14 mouse cellular contexts compared by ENCODE assay signal in genomic region chr4:63385784-63386183, GRCm38 (mm10). TPM values are rescaled to one million over a fixed set of nuclear protein-coding genes. Genes with fewer than 3 reads are reported as not detected.
DNase-seq lines count a peak whose midpoint lies in the region; ATAC-seq and TF ChIP-seq lines count a peak whose summit lies in the region.
"Had no signal": no experiment of that assay in that cellular context is flagged by ENCODE, and none has a peak within 500 bp of the region (broad histone marks: within the 10 kb centered on the region; RNA-seq: fewer than 3 reads in every experiment).

No protein-coding gene starts in this region.

- H3K36me3 ChIP-seq in kidney, adult 2 months (ENCODE audit: control insufficient read depth, insufficient read depth, low read length), result no peaks in the 10 kb centered on the region
- peaks cover 43% of the 10 kb centered on the region for H3K36me3 ChIP-seq in kidney, embryonic 14.5 days (ENCODE audit: control insufficient read depth, insufficient read depth, low read length)

- H3K4me1 ChIP-seq in kidney, adult 2 months (ENCODE audit: control insufficient read depth, insufficient read depth, low read length), result no peaks in the 10 kb centered on the region
- no peaks in the 10 kb centered on the region; the same call in 1 of the 2 replicates for H3K4me1 ChIP-seq in brown adipose tissue, adult 24 weeks (ENCODE audit: control insufficient read depth, insufficient read depth, insufficient read length, low read length)
- no peaks in the 10 kb centered on the region for H3K4me1 ChIP-seq in kidney, embryonic 14.5 days (ENCODE audit: control insufficient read depth, insufficient read depth, low read length)

- H3K27ac ChIP-seq in kidney, adult 2 months (ENCODE audit: insufficient read depth, low read depth, low read length), result no peak overlapping the region
- 0 out of 2 replicates have a peak overlapping the region, but pooled peaks have one; percentile 10 for H3K27ac ChIP-seq in brown adipose tissue, adult 24 weeks (replicated peaks; ENCODE audit: low read depth, low read length)
- no peak overlapping the region for H3K27ac ChIP-seq in kidney, embryonic 14.5 days (ENCODE audit: low read depth, low read length)

- H3K4me2 ChIP-seq in kidney, embryonic 14.5 days (replicated peaks; ENCODE audit: low read depth, low read length), result no peak overlapping the region

- TF ChIP-seq POLR2A in kidney, adult 2 months (IDR thresholded peaks at IDR 0.05; ENCODE audit: low read depth, low read length), result no peak

- 63% methylated on average over 11 of the region's 11 CpGs for WGBS in kidney, adult 2 months
- 81% methylated on average over 11 of the region's 11 CpGs for WGBS in kidney, embryonic 14.5 days

- H3K4me3 ChIP-seq in kidney, adult 2 months (ENCODE audit: insufficient read depth, low read depth, low read length), result no peak overlapping the region
- H3K4me3 ChIP-seq in brown adipose tissue, adult 24 weeks (ENCODE audit: insufficient read depth, low read depth, low read length), result no peak overlapping the region
- no peak overlapping the region for H3K4me3 ChIP-seq in kidney, embryonic 14.5 days (ENCODE audit: low read length)
- H3K4me3 ChIP-seq: megakaryocyte, embryonic 14.5 days had no signal

- DNase-seq in kidney, adult 2 months, result peak; percentile 35
- DNase-seq in kidney, postnatal 10 days, result no peak
- peak; percentile 79 to 88 for DNase-seq in thymus, postnatal 10 days (ENCODE audit: low spot score in 2 of 2)
- DNase-seq in ovary, postnatal 10 days (ENCODE audit: low spot score), result no peak
- DNase-seq in gastrocnemius, postnatal 14 days, result no peak
- DNase-seq: forebrain, postnatal 0 days had no signal

- intact Hi-C loops in gastrocnemius, postnatal 14 days (cut with DNase I; ENCODE audit: low total_unique reads), result no loop called here

- no peak for TF ChIP-seq CTCF in kidney, adult 2 months (conservative IDR thresholded peaks at IDR 0.05; ENCODE audit: insufficient read depth, insufficient read length, low read depth, low read length)

- peak; percentile 37 for ATAC-seq in megakaryocyte progenitor cell, adult 5-6 weeks (replicated peaks; ENCODE audit: poor library complexity)
- no peak for ATAC-seq in kidney, embryonic 14.5 days (ENCODE audit: low FRiP score, low TSS enrichment)
- ATAC-seq: forebrain, postnatal 0 days; intestine, postnatal 0 days had no signal

- H3K9me3 ChIP-seq in kidney, embryonic 14.5 days (ENCODE audit: control insufficient read depth, low read length), result no peaks in the 10 kb centered on the region
- H3K9me3 ChIP-seq: megakaryocyte, embryonic 14.5 days had no signal

- no peaks in the 10 kb centered on the region for H3K27me3 ChIP-seq in kidney, adult 2 months (replicated peaks; ENCODE audit: control insufficient read depth, insufficient read depth, low read length)
- H3K27me3 ChIP-seq in kidney, embryonic 14.5 days (ENCODE audit: control insufficient read depth, insufficient read depth, low read length), result no peaks in the 10 kb centered on the region
- H3K27me3 ChIP-seq: megakaryocyte, embryonic 14.5 days had no signal

- H3K9ac ChIP-seq in kidney, embryonic 14.5 days (ENCODE audit: low read depth, low read length), result no peak overlapping the region
- H3K9ac ChIP-seq: forebrain, postnatal 0 days had no signal

RNA-seq across cellular contexts. Expression of gene Akna, which starts 17.4 kb away (rescaled TPM):
- 2.2 and 5.8 TPM in 2 replicates for polyA plus RNA-seq in kidney, adult 2 months (2012; rRNA removed)
- 0.95 and 1.5 TPM in 2 replicates for polyA plus RNA-seq in brown adipose tissue, adult 24 weeks (2012; ENCODE audit: insufficient read depth, insufficient read length, missing spikeins)
- total RNA-seq in megakaryocyte progenitor cell, adult 5-6 weeks (2015), result 20.9 and 26.7 TPM in 2 replicates
- total RNA-seq in megakaryocyte progenitor cell, adult 5-6 weeks (2017), result 11.8 and 13.7 TPM in 2 replicates
- 1 to 10 TPM; 2.1 to 2.4 TPM for total RNA-seq in gastrocnemius, postnatal 14 days (2021)
- 4.1 and 7.3 TPM in 2 replicates for polyA plus RNA-seq in kidney, embryonic 14.5 days (2014; fragmentation: Nextera tagmentation; extraction: Ambion mirVana)

RNA-seq across cellular contexts. Expression of gene Orm2, which starts 23.5 kb away (rescaled TPM):
- polyA plus RNA-seq in kidney, adult 2 months (2012; rRNA removed), result 0.16 TPM in 1 of 2 replicates, not detected in the other
- 1.3 TPM in 1 of 2 replicates, not detected in the other for polyA plus RNA-seq in brown adipose tissue, adult 24 weeks (2012; ENCODE audit: insufficient read depth, insufficient read length, missing spikeins)
- not detected in 2 replicates for total RNA-seq in megakaryocyte progenitor cell, adult 5-6 weeks (2015)
- not detected in 2 replicates for total RNA-seq in megakaryocyte progenitor cell, adult 5-6 weeks (2017)
- total RNA-seq in gastrocnemius, postnatal 14 days (2021), result not detected
- polyA plus RNA-seq in kidney, embryonic 14.5 days (2014; fragmentation: Nextera tagmentation; extraction: Ambion mirVana), result not detected in 2 replicates
- total RNA-seq: forebrain, postnatal 0 days; left cerebral cortex, adult 8-10 months had no signal
- polyA plus RNA-seq: cortical plate, adult 2 months; forebrain, postnatal 0 days; intestine, postnatal 0 days; stomach, embryonic 14.5 days had no signal

RNA-seq across cellular contexts. Expression of gene Orm3, which starts 29.8 kb away (rescaled TPM):
- polyA plus RNA-seq in kidney, adult 2 months (2012; rRNA removed), result 0.14 and 0.38 TPM in 2 replicates
- 24.8 and 28.9 TPM in 2 replicates for polyA plus RNA-seq in brown adipose tissue, adult 24 weeks (2012; ENCODE audit: insufficient read depth, insufficient read length, missing spikeins)
- not detected in 2 replicates for total RNA-seq in megakaryocyte progenitor cell, adult 5-6 weeks (2015)
- not detected in 2 replicates for total RNA-seq in megakaryocyte progenitor cell, adult 5-6 weeks (2017)
- total RNA-seq in gastrocnemius, postnatal 14 days (2021), result not detected
- polyA plus RNA-seq in kidney, embryonic 14.5 days (2014; fragmentation: Nextera tagmentation; extraction: Ambion mirVana), result not detected in 2 replicates
- total RNA-seq: forebrain, postnatal 0 days; left cerebral cortex, adult 8-10 months had no signal
- polyA plus RNA-seq: cortical plate, adult 2 months; forebrain, postnatal 0 days; intestine, postnatal 0 days; stomach, embryonic 14.5 days had no signal

RNA-seq across cellular contexts. Expression of gene Orm1, which starts 41.4 kb away (rescaled TPM):
- polyA plus RNA-seq in kidney, adult 2 months (2012; rRNA removed), result 7.1 and 8.9 TPM in 2 replicates
- polyA plus RNA-seq in brown adipose tissue, adult 24 weeks (2012; ENCODE audit: insufficient read depth, insufficient read length, missing spikeins), result 282 and 371 TPM in 2 replicates
- total RNA-seq in megakaryocyte progenitor cell, adult 5-6 weeks (2015), result 1.5 and 4.2 TPM in 2 replicates
- total RNA-seq in megakaryocyte progenitor cell, adult 5-6 weeks (2017), result 4.7 and 6.6 TPM in 2 replicates
- not detected for total RNA-seq in gastrocnemius, postnatal 14 days (2021)
- not detected in 2 replicates for polyA plus RNA-seq in kidney, embryonic 14.5 days (2014; fragmentation: Nextera tagmentation; extraction: Ambion mirVana)
- total RNA-seq: forebrain, postnatal 0 days; left cerebral cortex, adult 8-10 months had no signal
- polyA plus RNA-seq: cortical plate, adult 2 months; forebrain, postnatal 0 days; intestine, postnatal 0 days; stomach, embryonic 14.5 days had no signal

Comparison
In these comparisons a context has a peak if more than half of its experiments do, and no peak if none do; other contexts are left out.
1. DNase-seq: peak in kidney, adult 2 months (single experiment) and thymus, postnatal 10 days (2 of 2); none in kidney, postnatal 10 days (single experiment), ovary, postnatal 10 days (single experiment) and gastrocnemius, postnatal 14 days (single experiment).
2. RNA of gene Orm3, which starts 29.8 kb away (polyA plus RNA-seq): 24.8 to 28.9 TPM in brown adipose tissue, adult 24 weeks; 0.14 to 0.38 TPM in kidney, adult 2 months and not detected in kidney, embryonic 14.5 days; every median in the first group is over 10 times any median in the second.